Mouse (Mus musculus) MEL (cell line): Measurements from ENCODE around the gene Fam107b. TPM values are rescaled to one million over a fixed set of nuclear protein-coding genes. Genes with fewer than 3 reads are reported as not detected.

Experiments used
- DNase-seq: peaks from one replicate; pipeline ENCODE4 v3.0.0; 2011; ENCODE audit warnings: low read depth, low spot score
- H3K27ac ChIP-seq: 2 replicates; pipeline ENCODE4 v1.5.1; 2012; ENCODE audit warnings: low read depth, mild to moderate bottlenecking, control low read depth, low read length, moderate library complexity; ENCODE audit not compliant: control insufficient read depth
- H3K27me3 ChIP-seq, 2 experiments: fragments of 150-350 bp in 1 of 2; sonication (generic) in 1 of 2; 2 replicates each; pipeline ENCODE4 v1.6.1; 2012; ENCODE audit warnings: low read length in 2 of 2, mild to moderate bottlenecking in 2 of 2, improper control_type of control experiment in 1 of 2, moderate library complexity in 1 of 2; ENCODE audit not compliant: insufficient read depth in 2 of 2, control insufficient read depth in 1 of 2
- H3K36me3 ChIP-seq, 2 experiments: 2 replicates each; pipeline ENCODE4 v1.6.1; 2012 to 2014; ENCODE audit warnings: low read length in 2 of 2, improper control_type of control experiment in 1 of 2, inconsistent platforms in 1 of 2, mild to moderate bottlenecking in 1 of 2; ENCODE audit not compliant: insufficient read depth in 2 of 2, control insufficient read depth in 1 of 2
- H3K4me1 ChIP-seq, 2 experiments: fragments of 150-350 bp in 1 of 2; sonication (generic) in 1 of 2; 2 replicates each; pipeline ENCODE4 v1.6.1; 2012; ENCODE audit warnings: low read length in 2 of 2, improper control_type of control experiment in 1 of 2, mild to moderate bottlenecking in 1 of 2; ENCODE audit not compliant: insufficient read depth in 2 of 2, control insufficient read depth in 1 of 2
- H3K4me3 ChIP-seq, 2 experiments: fragments of 150-350 bp in 1 of 2; sonication (generic) in 1 of 2; 2 replicates each; pipeline ENCODE4 v1.5.1; 2012; ENCODE audit warnings: low read depth in 2 of 2, low read length in 2 of 2, mild to moderate bottlenecking in 2 of 2, moderate library complexity in 2 of 2, control low read depth in 1 of 2, improper control_type of control experiment in 1 of 2; ENCODE audit not compliant: control insufficient read depth in 1 of 2, insufficient read depth in 1 of 2
- H3K79me2 ChIP-seq: 2 replicates; pipeline ENCODE4 v1.6.1; 2012; ENCODE audit warnings: mild to moderate bottlenecking, low read length, moderate library complexity; ENCODE audit not compliant: control insufficient read depth, poor library complexity, insufficient read depth
- H3K9ac ChIP-seq: 2 replicates; pipeline ENCODE4 v1.6.1; 2012; ENCODE audit warnings: low read depth, mild to moderate bottlenecking, control low read depth, low read length, moderate library complexity; ENCODE audit not compliant: control insufficient read depth, poor library complexity, severe bottlenecking
- H3K9me3 ChIP-seq: fragments of 150-350 bp; sonication (generic); replicated peaks from 2 replicates; pipeline ENCODE4 v1.6.1; 2012; ENCODE audit warnings: mild to moderate bottlenecking, low read length, improper control_type of control experiment, moderate library complexity; ENCODE audit not compliant: insufficient read depth
- CHD2 ChIP-seq: IDR thresholded peaks from 2 replicates; pipeline ENCODE4 v1.6.1; 2011; ENCODE audit warnings: low read length, improper control_type of control experiment
- E2F4 ChIP-seq: IDR thresholded peaks from 2 replicates; pipeline ENCODE4 v1.6.1; 2011; ENCODE audit warnings: low read depth, low read length, improper control_type of control experiment, borderline replicate concordance
- HCFC1 ChIP-seq: IDR thresholded peaks from 2 replicates; pipeline ENCODE4 v1.6.1; 2012; ENCODE audit warnings: low read depth, mild to moderate bottlenecking, inconsistent platforms, low read length, improper control_type of control experiment, moderate library complexity
- JUND ChIP-seq: IDR thresholded peaks from 2 replicates; pipeline ENCODE4 v1.6.1; 2011; ENCODE audit warnings: low read depth, mild to moderate bottlenecking, improper control_type of control experiment, low read length
- MXI1 ChIP-seq: IDR thresholded peaks from 2 replicates; pipeline ENCODE4 v1.6.1; 2011; ENCODE audit warnings: mild to moderate bottlenecking, low read depth, low read length, improper control_type of control experiment
- NELFE ChIP-seq: IDR thresholded peaks from 2 replicates; pipeline ENCODE4 v1.6.1; 2011; ENCODE audit warnings: low read depth, low read length, improper control_type of control experiment
- NRF1 ChIP-seq: IDR thresholded peaks from 2 replicates; pipeline ENCODE4 v1.6.1; 2014; ENCODE audit warnings: low read depth, mild to moderate bottlenecking, inconsistent platforms, low read length, improper control_type of control experiment, moderate library complexity; ENCODE audit not compliant: poor library complexity, insufficient read depth, severe bottlenecking
- POLR2A ChIP-seq, 2 experiments: IDR thresholded peaks; 2 replicates each; pipeline ENCODE4 v1.6.1; 2011 to 2012; ENCODE audit warnings: low read length in 2 of 2, mild to moderate bottlenecking in 2 of 2, control low read depth in 1 of 2, improper control_type of control experiment in 1 of 2, low read depth in 1 of 2, moderate library complexity in 1 of 2; ENCODE audit not compliant: control insufficient read depth in 1 of 2, insufficient read depth in 1 of 2, poor library complexity in 1 of 2
- POLR2AphosphoS5 ChIP-seq: IDR thresholded peaks from 2 replicates; pipeline ENCODE4 v1.6.1; 2012; ENCODE audit warnings: low read depth, borderline replicate concordance, mild to moderate bottlenecking, inconsistent platforms, low read length, moderate library complexity, mixed read lengths
- RCOR1 ChIP-seq: IDR thresholded peaks from 2 replicates; pipeline ENCODE4 v1.6.1; 2012; ENCODE audit warnings: low read depth, mild to moderate bottlenecking, inconsistent platforms, low read length, improper control_type of control experiment
- UBTF ChIP-seq: IDR thresholded peaks from 2 replicates; pipeline ENCODE4 v1.6.1; 2012; ENCODE audit warnings: low read depth, mild to moderate bottlenecking, inconsistent platforms, low read length, improper control_type of control experiment, moderate library complexity, borderline replicate concordance; ENCODE audit not compliant: insufficient read depth
- USF1 ChIP-seq: IDR thresholded peaks from 2 replicates; pipeline ENCODE4 v1.6.1; 2014; ENCODE audit warnings: low read depth, mild to moderate bottlenecking, inconsistent platforms, low read length, improper control_type of control experiment, moderate library complexity
- ZC3H11A ChIP-seq: IDR thresholded peaks from 2 replicates; pipeline ENCODE4 v1.6.1; 2012; ENCODE audit warnings: low read depth, mild to moderate bottlenecking, inconsistent platforms, low read length, improper control_type of control experiment
- polyA plus RNA-seq, 2 experiments: library from polyadenylated mRNA; stranded (reverse) in 1 of 2; unstranded in 1 of 2; fragments of >175 nt in 1 of 2; fragments of >200 nt in 1 of 2; gene quantifications; 2 replicates each; pipeline versions ENCODE4 v1.2.1 to v1.2.4; 2012; ENCODE audit warnings: low replicate concordance in 2 of 2, low read depth in 1 of 2; ENCODE audit not compliant: insufficient read length in 2 of 2, insufficient read depth in 1 of 2, missing spikeins in 1 of 2
- total RNA-seq: library from RNA; depleted of rRNA; stranded (reverse); fragments of 300-350 nt; gene quantifications from 2 replicates; pipeline ENCODE4 v1.2.3, GENCODE M21; 2012

Fam107b gene
- total and polyA plus RNA-seq, 3 experiments: 10.0 to 15.5 TPM; not detected in 1

- no peak overlapping the region for H3K27ac ChIP-seq
- no peaks in the 10 kb centered on the region for H3K9me3 ChIP-seq
- no peak overlapping the region for H3K4me3 ChIP-seq
- H3K27me3 ChIP-seq: no peaks in the 10 kb centered on the region; a peak in 1 of 4 replicates
- H3K4me1 ChIP-seq: no peaks in the 10 kb centered on the region
- no peak for DNase-seq
- no peak for TF ChIP-seq POLR2A (IDR thresholded peaks at IDR 0.05; ENCODE audit: control insufficient read depth in 1 of 2, insufficient read depth in 1 of 2, low read depth in 1 of 2, low read length in 2 of 2, poor library complexity in 1 of 2)
- TF ChIP-seq USF1: no peak
- H3K36me3 ChIP-seq: no peaks in the 10 kb centered on the region
- no peak overlapping the region for H3K9ac ChIP-seq
- H3K79me2 ChIP-seq: no peaks in the 10 kb centered on the region
These were observed 62.8 kb downstream of the Fam107b start for GRCm38 (mm10) chr2:3633137-3633536.

GRCm38 (mm10) chr2:3636771-3637170 lies 66.5 kb downstream of the Fam107b start:
- no peaks in the 10 kb centered on the region; a peak in 1 of 4 replicates for H3K27me3 ChIP-seq
- H3K27ac ChIP-seq: no peak overlapping the region

DNA sequence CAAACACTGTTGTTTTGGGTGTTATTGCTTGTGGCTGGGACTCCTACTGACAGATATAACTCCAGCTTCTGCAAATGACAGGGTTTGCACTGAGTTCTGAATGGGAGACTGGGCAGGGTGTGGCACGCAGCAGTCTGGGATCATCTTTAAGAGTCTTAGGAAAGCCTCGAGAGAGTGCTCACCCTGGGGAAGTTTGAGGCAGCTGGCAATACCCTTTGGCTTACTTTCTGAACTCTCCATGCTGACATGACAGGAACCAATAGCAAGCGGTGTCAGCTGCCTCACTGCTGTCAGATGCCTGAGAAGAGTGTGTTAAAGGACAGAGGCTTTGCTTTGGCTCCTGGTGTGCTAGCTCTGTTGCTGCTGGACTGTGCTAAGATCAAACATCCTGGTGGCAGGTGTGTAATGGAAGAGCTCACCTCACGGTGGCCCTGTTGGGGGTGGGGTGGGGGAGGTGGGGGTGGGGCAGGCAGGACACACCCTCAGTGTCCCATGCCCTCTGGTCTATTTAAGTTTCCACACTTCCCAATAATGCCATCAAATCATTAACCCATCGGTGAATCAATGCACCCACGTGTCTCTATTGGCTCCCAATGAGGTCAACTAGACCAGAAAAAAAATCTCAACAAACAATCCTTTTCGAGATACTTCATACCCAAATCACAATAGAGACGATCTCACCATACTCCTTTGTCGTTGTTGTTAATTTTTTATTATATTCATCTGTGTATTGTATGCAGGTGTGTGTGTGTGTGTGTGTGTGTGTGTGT lies 70.9 kb downstream of the Fam107b start:
- H3K4me1 ChIP-seq: peaks cover 11 to 21% of the 10 kb centered on the region in 2 experiments
- no peaks in the 10 kb centered on the region for H3K79me2 ChIP-seq
- no peak overlapping the region for H3K27ac ChIP-seq
- H3K36me3 ChIP-seq: peaks cover 0 to 13% of the 10 kb centered on the region in 2 experiments; a peak in 2 of 4 replicates
- H3K27me3 ChIP-seq: no peaks in the 10 kb centered on the region; a peak in 1 of 4 replicates
- DNase-seq: no peak
- TF ChIP-seq USF1 (no peak), NELFE (no peak), CHD2 (no peak), POLR2AphosphoS5 (no peak), RCOR1 (no peak), NRF1 (no peak), E2F4 (no peak)
- TF ChIP-seq, all 39 proteins: peak for 0
- no peaks in the 10 kb centered on the region for H3K9me3 ChIP-seq
- no peak overlapping the region for H3K9ac ChIP-seq
- no peak overlapping the region for H3K4me3 ChIP-seq

More at GRCm38 (mm10) chr2:3636771-3637170, 66.5 kb downstream of the Fam107b start:
- no peak for DNase-seq
- Histone ChIP-seq H3K79me2 (no peaks in the 10 kb centered on the region), H3K4me1 (no peaks in the 10 kb centered on the region), H3K9ac (no peak overlapping the region), H3K36me3 (no peaks in the 10 kb centered on the region), H3K4me3 (no peak overlapping the region), H3K9me3 (no peaks in the 10 kb centered on the region)
- TF ChIP-seq POLR2A (IDR thresholded peaks at IDR 0.05; ENCODE audit: control insufficient read depth in 1 of 2, insufficient read depth in 1 of 2, low read depth in 1 of 2, low read length in 2 of 2, poor library complexity in 1 of 2): no peak
- no peak for TF ChIP-seq ZC3H11A
- no peak for TF ChIP-seq HCFC1
- no peak for TF ChIP-seq MXI1
- no peak for TF ChIP-seq UBTF
- TF ChIP-seq JUND: no peak
